Comparison of ENCODE assay signal across 23 mouse cellular contexts in the genomic region with DNA sequence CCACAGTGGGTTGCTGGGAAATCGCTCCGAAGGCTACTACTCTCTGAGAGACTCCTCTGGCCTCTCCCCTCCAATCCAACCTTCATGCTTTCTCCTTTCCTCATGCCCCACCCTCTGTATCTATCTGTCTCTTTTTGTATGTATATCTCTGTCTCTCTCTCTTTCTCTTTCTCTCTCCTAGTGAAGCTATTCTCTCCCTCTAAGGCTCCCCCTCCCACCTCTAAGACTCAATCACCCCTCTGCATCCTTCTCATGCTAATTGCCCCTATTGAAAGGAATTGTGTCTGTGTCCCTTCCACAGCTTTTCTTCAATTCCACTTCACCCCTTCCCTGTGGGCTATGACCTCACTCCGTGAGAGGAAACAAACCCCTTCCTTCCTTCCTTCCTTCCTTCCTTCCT. TPM values are rescaled to one million over a fixed set of nuclear protein-coding genes. Genes with fewer than 3 reads are reported as not detected.
"Had no signal": no experiment of that assay in that cellular context is flagged by ENCODE, and none has a peak within 500 bp of the region (broad histone marks: within the 10 kb centered on the region; RNA-seq: fewer than 3 reads in every experiment).

No protein-coding gene starts in this region.

- H3K4me1 ChIP-seq: intestine, embryonic 15.5 days had no signal

- H3K9me3 ChIP-seq: heart, embryonic 13.5 days; heart, embryonic 15.5 days; hindbrain, embryonic 10.5 days; hindbrain, embryonic 12.5 days; intestine, embryonic 15.5 days; limb, embryonic 10.5 days; limb, embryonic 12.5 days; liver, embryonic 13.5 days had no signal

- H3K27me3 ChIP-seq: heart, embryonic 13.5 days; heart, embryonic 15.5 days; hindbrain, embryonic 12.5 days; intestine, embryonic 15.5 days; limb, embryonic 12.5 days; liver, embryonic 13.5 days had no signal

- DNase-seq: gastrocnemius, postnatal 14 days; gastrocnemius, postnatal 36 days; heart, adult 11 months; heart, adult 2 months; heart, postnatal 4 days; kidney, adult 18-20 months; kidney, adult 8-10 months; kidney, postnatal 10 days; kidney, postnatal 25 days; kidney, postnatal 4 days; liver; liver, embryonic 13.5 days had no signal

- H3K4me3 ChIP-seq: heart, adult 2 months; heart, embryonic 13.5 days; heart, embryonic 15.5 days; hindbrain, embryonic 10.5 days; hindbrain, embryonic 12.5 days; intestine, embryonic 15.5 days; layer of hippocampus, adult 2 months; left cerebral cortex, adult 2 months; limb, embryonic 10.5 days; limb, embryonic 12.5 days; liver, embryonic 13.5 days had no signal

- H3K36me3 ChIP-seq: heart, embryonic 13.5 days; heart, embryonic 15.5 days; hindbrain, embryonic 10.5 days; hindbrain, embryonic 12.5 days; intestine, embryonic 15.5 days; limb, embryonic 10.5 days; limb, embryonic 12.5 days; liver, embryonic 13.5 days had no signal

RNA-seq across cellular contexts. Expression of gene Ccl24, which starts 56.6 kb away (rescaled TPM):
- total RNA-seq: layer of hippocampus, adult 2 months; layer of hippocampus, postnatal 10 days; left cerebral cortex, postnatal 14 days had no signal
